In genomic region chr6:70880714-70881304, GRCm38 (mm10) we compare ENCODE assay signal across 8 mouse cellular contexts. TPM values are rescaled to one million over a fixed set of nuclear protein-coding genes. Genes with fewer than 3 reads are reported as not detected.
DNase-seq lines count a peak whose midpoint lies in the region; ATAC-seq and TF ChIP-seq lines count a peak whose summit lies in the region.

No protein-coding gene starts in this region.

- peak; percentile 93 for TF ChIP-seq CTCF in midbrain, postnatal 0 days (IDR thresholded peaks at IDR 0.05)
- peak; percentile 81; the same call in 1 of the 2 replicates for TF ChIP-seq CTCF in spleen, adult 2 months (IDR thresholded peaks at IDR 0.05; ENCODE audit: extremely low read depth, insufficient read depth, insufficient read length, insufficient replicate concordance)

- peak; percentile 73 for DNase-seq in urinary bladder, postnatal 14 days (ENCODE audit: low spot score)
- DNase-seq in urinary bladder, adult 2 months (ENCODE audit: low spot score), result no peak
- peak; percentile 60 to 81 for DNase-seq in cerebellum, postnatal 4 days (ENCODE audit: low spot score in 2 of 2)
- peak; percentile 44 to 45 for DNase-seq in gastrocnemius, adult 8-10 months (ENCODE audit: low spot score in 2 of 2)
- DNase-seq in kidney, adult 11 months, result peak; percentile 66
- DNase-seq in left cerebral cortex, postnatal 36 days (ENCODE audit: low spot score in 2 of 2), result peak; percentile 52 to 79
- peak; percentile 74 for DNase-seq in midbrain, postnatal 0 days (ENCODE audit: low spot score)
- DNase-seq in spleen, adult 2 months (ENCODE audit: low read depth in 1 of 2, low spot score in 2 of 2), result peak; percentile 62 to 65

- H3K4me3 ChIP-seq in midbrain, postnatal 0 days (ENCODE audit: low read depth, low read length), result no peak overlapping the region
- H3K4me3 ChIP-seq in spleen, adult 2 months (ENCODE audit: extremely low read depth, insufficient read depth, insufficient read length), result no peak overlapping the region

- H3K4me1 ChIP-seq in midbrain, postnatal 0 days (ENCODE audit: insufficient read depth, low read length), result no peaks in the 10 kb centered on the region
- no peaks in the 10 kb centered on the region for H3K4me1 ChIP-seq in spleen, adult 2 months (ENCODE audit: control insufficient read depth, insufficient read depth, insufficient read length)

- peaks cover 19% of the 10 kb centered on the region for H3K36me3 ChIP-seq in midbrain, postnatal 0 days (ENCODE audit: insufficient read depth, low read length)
- peaks cover 36% of the 10 kb centered on the region for H3K36me3 ChIP-seq in spleen, adult 2 months (ENCODE audit: control insufficient read depth, insufficient read depth, low read length)

- H3K27ac ChIP-seq in midbrain, postnatal 0 days (ENCODE audit: low read depth, low read length), result no peak overlapping the region
- H3K27ac ChIP-seq in spleen, adult 2 months (ENCODE audit: insufficient read depth, low read length), result no peak overlapping the region

- peak; percentile 51; the same call in 1 of the 2 replicates for ATAC-seq in midbrain, postnatal 0 days (ENCODE audit: low FRiP score)

- H3K9me3 ChIP-seq in midbrain, postnatal 0 days (ENCODE audit: low read length), result no peaks in the 10 kb centered on the region

- WGBS in midbrain, postnatal 0 days, result 12% methylated on average over 5 of the region's 5 CpGs
- WGBS in spleen, adult 2 months, result 16% methylated on average over 5 of the region's 5 CpGs

- intact Hi-C loops in left cerebral cortex, postnatal 36 days (cut with DNase I), result loop anchor here (1.0 to 5.0 kb wide), 3 partner anchors 39 to 76 kb away; partner anchors contain the start of gene Eif2ak3

- TF ChIP-seq POLR2A in spleen, adult 2 months (IDR thresholded peaks at IDR 0.05; ENCODE audit: low read depth, low read length), result no peak

- H3K27me3 ChIP-seq in midbrain, postnatal 0 days (ENCODE audit: insufficient read depth, low read length), result no peaks in the 10 kb centered on the region
- H3K27me3 ChIP-seq in spleen, adult 2 months (ENCODE audit: control insufficient read depth, insufficient read depth, low read length), result no peaks in the 10 kb centered on the region

- H3K4me2 ChIP-seq in midbrain, postnatal 0 days (ENCODE audit: low read depth, low read length, poor library complexity, severe bottlenecking), result no peak overlapping the region

- no peak overlapping the region for H3K9ac ChIP-seq in midbrain, postnatal 0 days (replicated peaks; ENCODE audit: low read length, poor library complexity, severe bottlenecking)

RNA-seq across cellular contexts. Expression of gene Eif2ak3, which starts 36.5 kb away (rescaled TPM):
- 15.6 and 16.3 TPM in 2 replicates for polyA plus RNA-seq in urinary bladder, adult 2 months (2012; rRNA removed)
- total RNA-seq in gastrocnemius, adult 8-10 months (2022), result 1 to 10 TPM; 2.6 to 3.5 (median 3.3) TPM
- 10 to 100 TPM; 23.4 to 25.2 TPM for total RNA-seq in left cerebral cortex, postnatal 36 days (2021)
- total RNA-seq in midbrain, postnatal 0 days (2014; rRNA removed), result 19.3 and 25.1 TPM in 2 replicates
- polyA plus RNA-seq in midbrain, postnatal 0 days (2015; fragmentation: Nextera tagmentation; extraction: Ambion mirVana), result 7.7 TPM in 2 replicates
- 15.7 and 31.3 TPM in 2 replicates for polyA plus RNA-seq in spleen, adult 2 months (2012; rRNA removed)

RNA-seq across cellular contexts. Expression of gene Tex37, which starts 37.9 kb away (rescaled TPM):
- polyA plus RNA-seq in urinary bladder, adult 2 months (2012; rRNA removed), result not detected in 2 replicates
- total RNA-seq in gastrocnemius, adult 8-10 months (2022), result not detected
- total RNA-seq in left cerebral cortex, postnatal 36 days (2021), result not detected
- not detected in 2 replicates for total RNA-seq in midbrain, postnatal 0 days (2014; rRNA removed)
- polyA plus RNA-seq in midbrain, postnatal 0 days (2015; fragmentation: Nextera tagmentation; extraction: Ambion mirVana), result not detected in 2 replicates
- not detected in 2 replicates for polyA plus RNA-seq in spleen, adult 2 months (2012; rRNA removed)
